9 mouse cellular contexts compared by ENCODE assay signal in genomic region chrX:85319193-85319592, GRCm38 (mm10).
A peak's percentile ranks its signal among the peaks of the same experiment; 100 is the strongest.
DNase-seq lines count a peak whose midpoint lies in the region; ATAC-seq and TF ChIP-seq lines count a peak whose summit lies in the region.
"Had no signal": no experiment of that assay in that cellular context is flagged by ENCODE, and none has a peak within 500 bp of the region (broad histone marks: within the 10 kb centered on the region; RNA-seq: fewer than 3 reads in every experiment).

No protein-coding gene starts in this region.

- no peaks in the 10 kb centered on the region for H3K27me3 ChIP-seq in kidney, postnatal 0 days (ENCODE audit: insufficient read depth, low read length)
- H3K27me3 ChIP-seq in thymus, adult 2 months (ENCODE audit: control insufficient read depth, insufficient read depth, low read length): no peaks in the 10 kb centered on the region

- H3K4me1 ChIP-seq in kidney, postnatal 0 days (replicated peaks; ENCODE audit: insufficient read depth, low read length): no peaks in the 10 kb centered on the region
- H3K4me1 ChIP-seq in thymus, adult 2 months (replicated peaks; ENCODE audit: control insufficient read depth, insufficient read depth, low read length): no peaks in the 10 kb centered on the region
- H3K4me1 ChIP-seq: megakaryocyte, embryonic 14.5 days had no signal

- peak; percentile 5 for DNase-seq in adrenal gland, postnatal 14 days
- no peak for DNase-seq in adrenal gland, adult 18-20 months (ENCODE audit: low spot score in 2 of 2)
- DNase-seq in kidney, postnatal 0 days (ENCODE audit: low spot score): peak; percentile 33
- no peak for DNase-seq in kidney, adult 8-10 months
- peak; percentile 13 for DNase-seq in thymus, adult 2 months
- no peak for DNase-seq in thymus, postnatal 36 days
- DNase-seq in retina, postnatal 7 days (ENCODE audit: low read depth, low spot score): peak; percentile 0
- no peak for DNase-seq in frontal cortex, postnatal 25 days (ENCODE audit: low spot score in 2 of 2)

- no peaks in the 10 kb centered on the region for H3K36me3 ChIP-seq in kidney, postnatal 0 days (ENCODE audit: insufficient read depth, low read length)
- no peaks in the 10 kb centered on the region for H3K36me3 ChIP-seq in thymus, adult 2 months (ENCODE audit: control insufficient read depth, insufficient read depth, low read length)

- no peak overlapping the region for H3K9ac ChIP-seq in kidney, postnatal 0 days (ENCODE audit: low read depth, low read length)

- H3K4me2 ChIP-seq in kidney, postnatal 0 days (ENCODE audit: low read length): no peak overlapping the region

- H3K4me3 ChIP-seq in kidney, postnatal 0 days (replicated peaks; ENCODE audit: low read depth, low read length): no peak overlapping the region
- no peak overlapping the region for H3K4me3 ChIP-seq in thymus, adult 2 months (ENCODE audit: control insufficient read depth, insufficient read depth, low read length)
- H3K4me3 ChIP-seq: megakaryocyte, embryonic 14.5 days had no signal

- WGBS in kidney, postnatal 0 days: 29% methylated on average over 1 of the region's 1 CpGs
- WGBS in thymus, adult 2 months: 29% methylated on average over 1 of the region's 1 CpGs

- no peak overlapping the region for H3K27ac ChIP-seq in kidney, postnatal 0 days
- no peak overlapping the region for H3K27ac ChIP-seq in thymus, adult 2 months (ENCODE audit: control insufficient read depth, insufficient read depth, low read length)

- no peak for ATAC-seq in kidney, postnatal 0 days (replicated peaks; ENCODE audit: low FRiP score, low read depth)

- peak; percentile 72 for TF ChIP-seq CTCF in kidney, postnatal 0 days (IDR thresholded peaks at IDR 0.05; ENCODE audit: low read depth)
- no peak for TF ChIP-seq CTCF in thymus, adult 2 months (IDR thresholded peaks at IDR 0.05; ENCODE audit: borderline replicate concordance, control insufficient read depth, extremely low read depth, insufficient read depth, low read length, poor library complexity)

- TF ChIP-seq POLR2A in thymus, adult 2 months (IDR thresholded peaks at IDR 0.05; ENCODE audit: control insufficient read depth, extremely low read depth, insufficient read depth, low read length, poor library complexity): no peak

- no peaks in the 10 kb centered on the region for H3K9me3 ChIP-seq in kidney, postnatal 0 days (replicated peaks; ENCODE audit: low read length)
- H3K9me3 ChIP-seq: megakaryocyte, embryonic 14.5 days had no signal

Comparison
In these comparisons a context has a peak if more than half of its experiments do, and no peak if none do; other contexts are left out.
1. DNase-seq: peak in adrenal gland, postnatal 14 days (single experiment), kidney, postnatal 0 days (single experiment), thymus, adult 2 months (single experiment) and retina, postnatal 7 days (single experiment); none in adrenal gland, adult 18-20 months (0 of 2), kidney, adult 8-10 months (0 of 2), thymus, postnatal 36 days (0 of 2) and frontal cortex, postnatal 25 days (0 of 2).